Mouse (Mus musculus): ENCODE measurements around the gene Maml2. TPM values are rescaled to one million over a fixed set of nuclear protein-coding genes. Genes with fewer than 3 reads are reported as not detected.

The Maml2 gene
- polyA plus RNA-seq (2016; fragmentation: Nextera tagmentation; extraction: Ambion mirVana) = 5.9 and 6.3 TPM in 2 replicates

DNA sequence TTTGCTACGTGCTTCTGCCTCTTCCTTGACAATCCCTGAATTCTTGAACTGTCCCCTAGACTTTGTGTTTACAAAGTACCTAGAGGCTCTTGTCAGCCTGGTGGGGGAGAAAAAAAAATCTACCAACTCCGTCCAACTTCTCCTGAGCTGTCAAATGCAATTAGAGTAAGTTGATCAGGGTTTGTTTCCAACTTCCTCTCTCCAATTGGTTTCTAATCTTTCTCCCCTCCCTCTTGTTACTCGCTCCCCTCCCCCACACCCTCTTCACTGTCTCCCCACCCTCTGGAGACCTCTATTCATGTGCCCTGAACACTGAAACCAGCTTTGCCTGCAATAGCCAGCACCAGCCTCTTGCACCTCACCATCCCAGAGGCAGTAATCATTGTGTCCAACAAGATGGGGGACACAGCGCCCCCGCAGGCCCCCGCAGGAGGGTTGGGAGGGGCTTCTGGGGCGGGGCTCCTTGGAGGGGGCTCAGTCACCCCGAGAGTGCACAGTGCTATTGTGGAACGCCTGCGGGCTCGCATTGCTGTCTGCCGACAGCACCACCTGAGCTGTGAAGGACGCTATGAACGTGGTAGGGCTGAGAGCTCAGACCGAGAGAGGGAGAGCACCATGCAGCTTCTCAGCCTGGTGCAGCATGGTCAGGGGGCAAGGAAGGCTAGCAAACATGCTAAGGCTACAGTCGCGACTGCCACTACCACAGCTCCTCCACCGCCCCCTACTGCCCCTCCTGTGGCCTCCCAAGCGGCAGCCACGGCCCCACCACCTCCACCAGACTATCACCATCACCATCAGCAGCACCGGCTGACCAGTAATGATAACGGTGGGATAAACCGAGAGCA is at the start of gene Maml2:
TSS of gene Maml2 (plus strand) at position 290 of the 845 bp plus-strand sequence.
- DNase-seq (ENCODE audit: extremely low spot score, low spot score) = peak; percentile 72
- H3K4me3 ChIP-seq = peak within 1 kb of the TSS; percentile 67
- H3K9me3 ChIP-seq = no peaks in the 10 kb centered on the region
- peak within 1 kb of the TSS; percentile 91 for H3K27ac ChIP-seq
- H3K4me1 ChIP-seq = peaks cover 61% of the 10 kb centered on the region
- WGBS = under 1% methylated on average over 23 of the region's 23 CpGs
- H3K36me3 ChIP-seq (replicated peaks) = no peaks in the 10 kb centered on the region
- peaks cover 24% of the 10 kb centered on the region for H3K27me3 ChIP-seq (ENCODE audit: poor library complexity, severe bottlenecking)

DNA sequence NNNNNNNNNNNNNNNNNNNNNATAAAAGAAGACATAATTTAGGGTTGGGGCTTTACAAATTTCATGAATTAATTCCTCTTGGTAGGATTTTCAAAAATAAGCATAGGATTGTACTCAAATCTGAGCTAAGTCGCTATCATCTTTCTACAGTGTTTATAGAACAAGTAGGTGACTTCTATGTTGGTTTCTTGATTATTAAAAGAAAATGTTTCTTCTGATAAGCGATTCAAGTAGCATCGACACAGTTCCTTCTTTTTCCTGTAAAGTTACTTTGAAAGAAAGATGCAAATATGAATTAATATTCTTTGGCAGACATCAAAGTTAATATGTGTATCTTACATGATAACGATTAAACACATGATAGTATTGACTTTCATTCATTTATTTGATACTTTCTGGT is 49.7 kb upstream of the Maml2 start:
- 96% methylated on average over 4 of the region's 4 CpGs for WGBS
- DNase-seq (ENCODE audit: extremely low spot score, low spot score) = no peak
- no peaks in the 10 kb centered on the region for H3K27me3 ChIP-seq (ENCODE audit: poor library complexity, severe bottlenecking)
- H3K27ac ChIP-seq = no peak overlapping the region
- H3K9me3 ChIP-seq = peaks cover 4% of the 10 kb centered on the region; the same call in 1 of the 2 replicates
- peaks cover 26% of the 10 kb centered on the region for H3K4me1 ChIP-seq
- no peak overlapping the region for H3K4me3 ChIP-seq
- peaks cover 6% of the 10 kb centered on the region for H3K36me3 ChIP-seq (replicated peaks)

DNA sequence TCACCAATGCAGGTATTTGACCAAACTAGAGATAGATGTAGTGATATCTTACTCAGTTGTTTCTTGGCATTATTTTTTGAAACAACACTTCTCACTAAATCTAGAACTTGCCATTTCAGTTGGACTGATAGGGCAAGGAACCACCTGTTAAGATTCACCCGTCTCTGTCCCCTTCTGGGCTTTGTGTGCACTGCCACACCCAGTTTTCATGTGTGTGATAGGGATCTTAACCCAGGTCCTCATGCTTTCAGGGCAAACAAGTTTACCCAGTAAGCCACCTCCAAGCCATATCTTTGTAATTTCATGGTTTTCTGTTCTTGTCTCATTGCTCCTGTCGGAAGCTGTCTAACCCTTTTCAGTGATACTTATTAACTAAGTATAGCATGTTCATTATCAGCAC is 46.5 kb upstream of the Maml2 start:
- 84% methylated on average over 2 of the region's 2 CpGs for WGBS
- DNase-seq (ENCODE audit: extremely low spot score, low spot score) = no peak
- H3K4me1 ChIP-seq = peaks cover 9% of the 10 kb centered on the region
- no peaks in the 10 kb centered on the region for H3K36me3 ChIP-seq (replicated peaks)
- no peak overlapping the region for H3K4me3 ChIP-seq
- no peaks in the 10 kb centered on the region for H3K9me3 ChIP-seq
- no peak overlapping the region for H3K27ac ChIP-seq
- no peaks in the 10 kb centered on the region for H3K27me3 ChIP-seq (ENCODE audit: poor library complexity, severe bottlenecking)

GRCm38 (mm10) chr9:13256726-13257125 is 41.0 kb upstream of the Maml2 start:
- Histone ChIP-seq H3K4me3 (no peak overlapping the region), H3K9me3 (no peaks in the 10 kb centered on the region), H3K27ac (no peak overlapping the region), H3K36me3 (replicated peaks) (no peaks in the 10 kb centered on the region), H3K27me3 (ENCODE audit: poor library complexity, severe bottlenecking) (no peaks in the 10 kb centered on the region), H3K4me1 (no peaks in the 10 kb centered on the region)
- DNase-seq (ENCODE audit: extremely low spot score, low spot score) = no peak
- 95% methylated on average over 1 of the region's 1 CpGs for WGBS

- 91% methylated on average over 2 of the region's 2 CpGs for WGBS
- Histone ChIP-seq H3K4me1 (no peaks in the 10 kb centered on the region), H3K4me3 (no peak overlapping the region), H3K36me3 (replicated peaks) (no peaks in the 10 kb centered on the region), H3K27me3 (ENCODE audit: poor library complexity, severe bottlenecking) (no peaks in the 10 kb centered on the region), H3K9me3 (no peaks in the 10 kb centered on the region), H3K27ac (no peak overlapping the region)
- no peak for DNase-seq (ENCODE audit: extremely low spot score, low spot score)
These were observed 39.6 kb upstream of the Maml2 start for GRCm38 (mm10) chr9:13258173-13258572.

DNA sequence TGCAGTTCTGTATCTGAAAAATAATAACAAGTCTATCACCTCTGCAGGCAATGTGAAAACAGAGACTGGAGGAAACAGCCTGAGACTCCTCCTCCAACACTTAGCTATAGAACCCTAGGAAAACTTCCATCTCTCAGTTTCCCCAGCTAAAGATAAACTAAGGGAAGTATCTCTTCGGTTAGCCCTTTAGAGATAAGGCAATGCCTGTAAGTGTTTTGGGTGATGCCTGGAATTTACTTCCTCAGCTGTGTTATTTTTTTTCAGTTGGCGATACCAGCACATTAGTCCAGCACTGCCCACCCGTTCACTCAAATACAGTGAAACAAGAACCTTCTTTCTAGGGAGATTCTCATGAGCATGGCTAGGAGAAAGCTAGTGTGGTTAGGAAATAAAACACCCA is 36.8 kb upstream of the Maml2 start:
- 87% methylated on average over 3 of the region's 3 CpGs for WGBS

DNA sequence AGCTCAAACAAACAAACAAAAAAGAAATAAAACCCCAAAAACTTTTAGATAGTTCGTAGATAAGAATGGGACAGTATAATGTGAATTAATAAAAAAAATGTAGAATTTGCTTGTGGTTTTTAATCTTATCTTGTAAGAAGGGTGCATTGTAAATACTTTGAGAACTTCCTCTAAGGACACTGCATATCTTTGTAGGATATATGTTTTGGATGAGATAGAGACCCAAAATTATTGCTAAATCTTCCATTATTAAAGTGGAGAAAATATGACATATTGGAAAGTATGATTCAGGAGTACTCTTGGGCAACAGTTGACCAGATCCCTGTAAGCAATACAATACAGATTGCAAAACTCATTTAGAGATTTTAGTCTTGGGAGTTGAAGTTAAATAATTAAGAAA is 24.5 kb upstream of the Maml2 start:
- no peak for DNase-seq (ENCODE audit: extremely low spot score, low spot score)
- no peaks in the 10 kb centered on the region for H3K4me1 ChIP-seq
- no peaks in the 10 kb centered on the region for H3K36me3 ChIP-seq (replicated peaks)
- no peaks in the 10 kb centered on the region for H3K27me3 ChIP-seq (ENCODE audit: poor library complexity, severe bottlenecking)
- no peak overlapping the region for H3K4me3 ChIP-seq
- no peaks in the 10 kb centered on the region for H3K9me3 ChIP-seq
- H3K27ac ChIP-seq = no peak overlapping the region
- 94% methylated on average over 1 of the region's 1 CpGs for WGBS

More for the DNA sequence above, 36.8 kb upstream of the Maml2 start:
- Histone ChIP-seq H3K9me3 (no peaks in the 10 kb centered on the region), H3K27ac (no peak overlapping the region), H3K4me1 (no peaks in the 10 kb centered on the region), H3K36me3 (replicated peaks) (no peaks in the 10 kb centered on the region), H3K4me3 (no peak overlapping the region), H3K27me3 (ENCODE audit: poor library complexity, severe bottlenecking) (no peaks in the 10 kb centered on the region)
- no peak for DNase-seq (ENCODE audit: extremely low spot score, low spot score)

GRCm38 (mm10) chr9:13287482-13287881 is 10.3 kb upstream of the Maml2 start:
- 74% methylated on average over 2 of the region's 2 CpGs for WGBS
- no peaks in the 10 kb centered on the region for H3K36me3 ChIP-seq (replicated peaks)
- no peak overlapping the region for H3K27ac ChIP-seq
- H3K4me1 ChIP-seq = no peaks in the 10 kb centered on the region
- no peaks in the 10 kb centered on the region for H3K9me3 ChIP-seq
- no peak overlapping the region for H3K4me3 ChIP-seq
- DNase-seq (ENCODE audit: extremely low spot score, low spot score) = no peak
- no peaks in the 10 kb centered on the region for H3K27me3 ChIP-seq (ENCODE audit: poor library complexity, severe bottlenecking)

DNA sequence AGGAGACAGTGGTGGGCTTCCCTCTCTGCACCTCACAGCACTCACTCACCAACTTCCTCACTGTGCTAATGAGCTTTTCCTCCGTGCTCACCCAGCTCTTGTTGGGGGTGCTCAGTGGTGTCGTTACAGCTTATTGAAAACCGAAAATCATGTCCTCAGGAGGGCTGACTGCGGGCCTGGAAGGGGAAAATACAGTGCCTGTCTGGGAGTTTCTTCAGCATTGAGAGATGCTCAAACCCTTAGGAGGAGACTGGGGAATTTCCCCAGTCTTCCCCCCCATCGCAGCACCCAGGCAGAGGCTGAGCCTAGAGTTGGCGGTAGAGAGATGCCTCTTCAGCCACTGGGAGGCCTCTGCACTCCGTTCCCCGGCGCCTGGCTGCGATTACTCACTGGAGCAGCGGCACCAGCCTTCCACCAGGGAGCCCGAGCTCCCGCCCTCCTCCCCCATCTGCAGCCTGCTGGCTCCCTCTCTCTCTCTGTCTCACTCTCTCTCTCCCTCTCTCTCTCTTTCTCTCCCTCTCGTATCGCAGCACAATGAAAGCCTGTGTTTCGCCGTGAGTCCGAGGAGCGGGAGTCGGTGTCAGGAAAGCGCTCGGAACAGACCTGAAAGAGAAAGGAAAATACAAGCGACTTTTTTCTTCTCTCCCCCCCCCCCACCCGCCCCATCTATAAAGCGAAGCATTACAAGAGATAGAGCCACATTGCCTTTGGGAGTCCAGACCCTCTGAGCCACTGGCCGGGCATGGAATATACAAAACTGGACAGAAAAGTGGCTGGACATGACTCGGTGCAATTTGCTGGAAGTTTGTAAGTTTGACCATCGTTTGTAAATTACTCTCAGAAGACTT is 1.3 kb upstream of the Maml2 start:
- under 1% methylated on average over 28 of the region's 28 CpGs for WGBS
- peak overlapping the region; percentile 67 for H3K4me3 ChIP-seq
- DNase-seq (ENCODE audit: extremely low spot score, low spot score) = peak; percentile 88
- peak overlapping the region; percentile 91 for H3K27ac ChIP-seq
- peaks cover 24% of the 10 kb centered on the region for H3K27me3 ChIP-seq (ENCODE audit: poor library complexity, severe bottlenecking)
- H3K36me3 ChIP-seq (replicated peaks) = no peaks in the 10 kb centered on the region
- H3K4me1 ChIP-seq = peaks cover 47% of the 10 kb centered on the region
- H3K9me3 ChIP-seq = no peaks in the 10 kb centered on the region

- DNase-seq (ENCODE audit: extremely low spot score, low spot score) = peak; percentile 21
- Histone ChIP-seq H3K36me3 (replicated peaks) (no peaks in the 10 kb centered on the region), H3K27me3 (ENCODE audit: poor library complexity, severe bottlenecking) (peaks cover 24% of the 10 kb centered on the region), H3K4me3 (peak overlapping the region; percentile 67), H3K27ac (peak overlapping the region; percentile 91), H3K9me3 (no peaks in the 10 kb centered on the region), H3K4me1 (peaks cover 54% of the 10 kb centered on the region)
- 1% methylated on average over 12 of the region's 12 CpGs for WGBS
These were observed 562 bp upstream of the Maml2 start for GRCm38 (mm10) chr9:13297122-13297667.

DNA sequence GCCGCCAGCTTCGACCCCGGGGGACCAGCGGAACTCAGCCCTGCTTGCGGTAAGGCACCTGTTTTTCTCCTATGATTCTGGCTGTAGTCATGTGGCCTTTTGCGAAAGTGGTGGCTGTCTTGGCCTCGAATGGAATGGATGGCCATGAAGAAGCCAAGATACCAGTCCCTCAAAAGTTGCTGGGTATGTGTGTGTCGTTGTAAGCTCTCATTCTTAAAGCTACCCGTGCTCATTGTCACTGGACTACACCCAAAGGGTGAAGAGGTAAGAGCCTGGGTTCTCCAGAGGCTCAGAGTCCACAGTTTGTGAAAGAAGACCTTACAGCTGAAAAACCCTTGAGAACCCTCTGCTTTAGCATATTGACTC is 739 bp downstream of the Maml2 start:
- 30% methylated on average over 9 of the region's 9 CpGs for WGBS
- peaks cover 66% of the 10 kb centered on the region for H3K4me1 ChIP-seq
- peak overlapping the region; percentile 67 for H3K4me3 ChIP-seq
- peaks cover 24% of the 10 kb centered on the region for H3K27me3 ChIP-seq (ENCODE audit: poor library complexity, severe bottlenecking)
- no peaks in the 10 kb centered on the region for H3K36me3 ChIP-seq (replicated peaks)
- DNase-seq (ENCODE audit: extremely low spot score, low spot score) = no peak
- H3K27ac ChIP-seq = peak overlapping the region; percentile 91
- no peaks in the 10 kb centered on the region for H3K9me3 ChIP-seq

- peaks cover 24% of the 10 kb centered on the region for H3K27me3 ChIP-seq (ENCODE audit: poor library complexity, severe bottlenecking)
- H3K9me3 ChIP-seq = no peaks in the 10 kb centered on the region
- peaks cover 73% of the 10 kb centered on the region for H3K4me1 ChIP-seq
These were observed 1.4 kb downstream of the Maml2 start for GRCm38 (mm10) chr9:13299190-13299589.

More at GRCm38 (mm10) chr9:13299190-13299589, 1.4 kb downstream of the Maml2 start:
- DNase-seq (ENCODE audit: extremely low spot score, low spot score) = no peak
- Histone ChIP-seq H3K36me3 (replicated peaks) (no peaks in the 10 kb centered on the region), H3K27ac (no peak overlapping the region), H3K4me3 (peak overlapping the region; percentile 67; the same call in 1 of the 2 replicates)
- WGBS = 87% methylated on average over 6 of the region's 6 CpGs

Measured in forebrain, embryonic 10.5 days (tissue).